Mouse (Mus musculus) thymus, postnatal 14 days (tissue): ENCODE measurements at regions not wholly inside any gene's neighbourhood (a gene's known extent, or its start where the extent isn't known, plus 50 kb on each side); places are given as distances from the start of the nearest gene placed in this dataset.

Experiments used
- DNase-seq: peaks from one replicate; pipeline ENCODE4 v3.0.0; 2021

GRCm38 (mm10) chr2:79201677-79202076, 53.5 kb upstream of the Itga4 start:
- DNase-seq, result no peak
